Mouse (Mus musculus) MEL (cell line): ENCODE data around the gene Slc13a2. TPM values are rescaled to one million over a fixed set of nuclear protein-coding genes. Genes with fewer than 3 reads are reported as not detected.

Experiments used
- DNase-seq: peaks from one replicate; pipeline ENCODE4 v3.0.0; 2011; ENCODE audit warnings: low read depth, low spot score
- H3K27ac ChIP-seq: 2 replicates; pipeline ENCODE4 v1.5.1; 2012; ENCODE audit warnings: low read depth, mild to moderate bottlenecking, control low read depth, low read length, moderate library complexity; ENCODE audit not compliant: control insufficient read depth
- H3K27me3 ChIP-seq, 2 experiments: fragments of 150-350 bp in 1 of 2; sonication (generic) in 1 of 2; 2 replicates each; pipeline ENCODE4 v1.6.1; 2012; ENCODE audit warnings: low read length in 2 of 2, mild to moderate bottlenecking in 2 of 2, improper control_type of control experiment in 1 of 2, moderate library complexity in 1 of 2; ENCODE audit not compliant: insufficient read depth in 2 of 2, control insufficient read depth in 1 of 2
- H3K36me3 ChIP-seq, 2 experiments: 2 replicates each; pipeline ENCODE4 v1.6.1; 2012 to 2014; ENCODE audit warnings: low read length in 2 of 2, improper control_type of control experiment in 1 of 2, inconsistent platforms in 1 of 2, mild to moderate bottlenecking in 1 of 2; ENCODE audit not compliant: insufficient read depth in 2 of 2, control insufficient read depth in 1 of 2
- H3K4me1 ChIP-seq, 2 experiments: fragments of 150-350 bp in 1 of 2; sonication (generic) in 1 of 2; 2 replicates each; pipeline ENCODE4 v1.6.1; 2012; ENCODE audit warnings: low read length in 2 of 2, improper control_type of control experiment in 1 of 2, mild to moderate bottlenecking in 1 of 2; ENCODE audit not compliant: insufficient read depth in 2 of 2, control insufficient read depth in 1 of 2
- H3K4me3 ChIP-seq, 2 experiments: fragments of 150-350 bp in 1 of 2; sonication (generic) in 1 of 2; 2 replicates each; pipeline ENCODE4 v1.5.1; 2012; ENCODE audit warnings: low read depth in 2 of 2, low read length in 2 of 2, mild to moderate bottlenecking in 2 of 2, moderate library complexity in 2 of 2, control low read depth in 1 of 2, improper control_type of control experiment in 1 of 2; ENCODE audit not compliant: control insufficient read depth in 1 of 2, insufficient read depth in 1 of 2
- H3K79me2 ChIP-seq: 2 replicates; pipeline ENCODE4 v1.6.1; 2012; ENCODE audit warnings: mild to moderate bottlenecking, low read length, moderate library complexity; ENCODE audit not compliant: control insufficient read depth, poor library complexity, insufficient read depth
- H3K9ac ChIP-seq: 2 replicates; pipeline ENCODE4 v1.6.1; 2012; ENCODE audit warnings: low read depth, mild to moderate bottlenecking, control low read depth, low read length, moderate library complexity; ENCODE audit not compliant: control insufficient read depth, poor library complexity, severe bottlenecking
- H3K9me3 ChIP-seq: fragments of 150-350 bp; sonication (generic); replicated peaks from 2 replicates; pipeline ENCODE4 v1.6.1; 2012; ENCODE audit warnings: mild to moderate bottlenecking, low read length, improper control_type of control experiment, moderate library complexity; ENCODE audit not compliant: insufficient read depth
- CHD1 ChIP-seq: IDR thresholded peaks from 2 replicates; pipeline ENCODE4 v1.6.1; 2012; ENCODE audit warnings: low read depth, mild to moderate bottlenecking, inconsistent platforms, low read length, improper control_type of control experiment
- CHD2 ChIP-seq: IDR thresholded peaks from 2 replicates; pipeline ENCODE4 v1.6.1; 2011; ENCODE audit warnings: low read length, improper control_type of control experiment
- CTCF ChIP-seq, 3 experiments: IDR thresholded peaks in 2 of 3; conservative IDR thresholded peaks in 1 of 3; 2 replicates each; pipeline ENCODE4 v1.5.1; 2011 to 2012; ENCODE audit warnings: low read length in 3 of 3, low read depth in 2 of 3, mild to moderate bottlenecking in 2 of 3, improper control_type of control experiment in 1 of 3, inconsistent platforms in 1 of 3, mixed read lengths in 1 of 3, moderate library complexity in 1 of 3; ENCODE audit not compliant: control insufficient read depth in 1 of 3, insufficient read depth in 1 of 3, poor library complexity in 1 of 3, severe bottlenecking in 1 of 3
- E2F4 ChIP-seq: IDR thresholded peaks from 2 replicates; pipeline ENCODE4 v1.6.1; 2011; ENCODE audit warnings: low read depth, low read length, improper control_type of control experiment, borderline replicate concordance
- ELF1 ChIP-seq: IDR thresholded peaks from 2 replicates; pipeline ENCODE4 v1.6.1; 2014; ENCODE audit warnings: low read depth, mild to moderate bottlenecking, inconsistent platforms, low read length, improper control_type of control experiment, moderate library complexity
- ETS1 ChIP-seq: IDR thresholded peaks from 2 replicates; pipeline ENCODE4 v1.6.1; 2012; ENCODE audit warnings: low read depth, mild to moderate bottlenecking, inconsistent platforms, low read length, improper control_type of control experiment, moderate library complexity
- HCFC1 ChIP-seq: IDR thresholded peaks from 2 replicates; pipeline ENCODE4 v1.6.1; 2012; ENCODE audit warnings: low read depth, mild to moderate bottlenecking, inconsistent platforms, low read length, improper control_type of control experiment, moderate library complexity
- KAT2A ChIP-seq: conservative IDR thresholded peaks from 2 replicates; pipeline ENCODE4 v1.6.1; 2012; ENCODE audit warnings: low read depth, low read length, improper control_type of control experiment, inconsistent platforms
- MAX ChIP-seq: IDR thresholded peaks from 2 replicates; pipeline ENCODE4 v1.6.1; 2011; ENCODE audit warnings: low read length, improper control_type of control experiment
- MAZ ChIP-seq: IDR thresholded peaks from 2 replicates; pipeline ENCODE4 v1.6.1; 2012; ENCODE audit warnings: low read depth, mild to moderate bottlenecking, inconsistent platforms, low read length, improper control_type of control experiment
- MYB ChIP-seq: IDR thresholded peaks from 2 replicates; pipeline ENCODE4 v1.6.1; 2011; ENCODE audit warnings: mild to moderate bottlenecking, low read depth, low read length, improper control_type of control experiment
- MYC ChIP-seq: IDR thresholded peaks from 2 replicates; pipeline ENCODE4 v1.6.1; 2011; ENCODE audit warnings: low read depth, mild to moderate bottlenecking, low read length, improper control_type of control experiment, moderate library complexity
- NELFE ChIP-seq: IDR thresholded peaks from 2 replicates; pipeline ENCODE4 v1.6.1; 2011; ENCODE audit warnings: low read depth, low read length, improper control_type of control experiment
- SMC3 ChIP-seq: IDR thresholded peaks from 2 replicates; pipeline ENCODE4 v1.6.1; 2011; ENCODE audit warnings: low read depth, low read length, improper control_type of control experiment
- TBP ChIP-seq: IDR thresholded peaks from 2 replicates; pipeline ENCODE4 v1.8.0; 2011; ENCODE audit warnings: low read depth, low read length, improper control_type of control experiment
- TCF12 ChIP-seq: IDR thresholded peaks from 2 replicates; pipeline ENCODE4 v1.6.1; 2014; ENCODE audit warnings: low read depth, mild to moderate bottlenecking, inconsistent platforms, low read length, improper control_type of control experiment, moderate library complexity
- UBTF ChIP-seq: IDR thresholded peaks from 2 replicates; pipeline ENCODE4 v1.6.1; 2012; ENCODE audit warnings: low read depth, mild to moderate bottlenecking, inconsistent platforms, low read length, improper control_type of control experiment, moderate library complexity, borderline replicate concordance; ENCODE audit not compliant: insufficient read depth
- USF1 ChIP-seq: IDR thresholded peaks from 2 replicates; pipeline ENCODE4 v1.6.1; 2014; ENCODE audit warnings: low read depth, mild to moderate bottlenecking, inconsistent platforms, low read length, improper control_type of control experiment, moderate library complexity
- USF2 ChIP-seq, 2 experiments: IDR thresholded peaks; 2 replicates each; pipeline ENCODE4 v1.6.1; 2011 to 2012; ENCODE audit warnings: improper control_type of control experiment in 2 of 2, low read length in 2 of 2, borderline replicate concordance in 1 of 2, inconsistent platforms in 1 of 2, low read depth in 1 of 2, mild to moderate bottlenecking in 1 of 2; ENCODE audit not compliant: insufficient read depth in 1 of 2
- ZC3H11A ChIP-seq: IDR thresholded peaks from 2 replicates; pipeline ENCODE4 v1.6.1; 2012; ENCODE audit warnings: low read depth, mild to moderate bottlenecking, inconsistent platforms, low read length, improper control_type of control experiment
- ZKSCAN1 ChIP-seq: IDR thresholded peaks from 2 replicates; pipeline ENCODE4 v1.6.1; 2012; ENCODE audit warnings: low read depth, mild to moderate bottlenecking, inconsistent platforms, low read length, improper control_type of control experiment, moderate library complexity
- ZMIZ1 ChIP-seq: IDR thresholded peaks from 2 replicates; pipeline ENCODE4 v1.6.1; 2012; ENCODE audit warnings: low read depth, mild to moderate bottlenecking, inconsistent platforms, low read length, improper control_type of control experiment, moderate library complexity
- polyA plus RNA-seq, 2 experiments: library from polyadenylated mRNA; stranded (reverse) in 1 of 2; unstranded in 1 of 2; fragments of >175 nt in 1 of 2; fragments of >200 nt in 1 of 2; gene quantifications; 2 replicates each; pipeline versions ENCODE4 v1.2.1 to v1.2.4; 2012; ENCODE audit warnings: low replicate concordance in 2 of 2, low read depth in 1 of 2; ENCODE audit not compliant: insufficient read length in 2 of 2, insufficient read depth in 1 of 2, missing spikeins in 1 of 2
- total RNA-seq: library from RNA; depleted of rRNA; stranded (reverse); fragments of 300-350 nt; gene quantifications from 2 replicates; pipeline ENCODE4 v1.2.3, GENCODE M21; 2012

Gene Slc13a2
- total and polyA plus RNA-seq, 3 experiments: not detected

DNA sequence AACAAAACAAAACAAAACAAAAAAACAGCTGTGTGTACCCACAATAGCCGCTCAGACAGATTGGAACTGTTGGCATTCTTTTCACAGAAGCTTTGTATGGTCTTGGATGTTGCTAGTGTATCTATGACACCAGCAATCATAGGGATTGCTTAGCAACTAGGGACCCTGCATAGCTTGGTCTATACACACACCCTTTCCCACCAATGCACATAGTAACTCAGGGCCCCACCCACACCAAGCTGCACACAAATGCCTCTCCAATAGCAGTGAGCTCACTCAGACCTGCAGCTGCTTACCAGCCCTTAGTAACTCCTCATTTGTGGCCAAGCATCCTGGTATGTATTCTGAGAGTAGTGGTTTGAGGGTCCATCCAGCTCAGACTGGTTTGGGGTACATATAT lies 26.2 kb upstream of the Slc13a2 start:
- DNase-seq: no peak
- no peak overlapping the region for H3K27ac ChIP-seq
- no peaks in the 10 kb centered on the region for H3K4me1 ChIP-seq
- H3K4me3 ChIP-seq: no peak overlapping the region
- no peaks in the 10 kb centered on the region for H3K36me3 ChIP-seq
- H3K9ac ChIP-seq: no peak overlapping the region
- H3K9me3 ChIP-seq: no peaks in the 10 kb centered on the region
- peaks cover 28 to 48% of the 10 kb centered on the region in 2 experiments for H3K27me3 ChIP-seq
- H3K79me2 ChIP-seq: no peaks in the 10 kb centered on the region
- no peak for TF ChIP-seq CHD2
- TF ChIP-seq MYB: no peak
- no peak for TF ChIP-seq TBP
- TF ChIP-seq UBTF: no peak
- no peak for TF ChIP-seq SMC3
- TF ChIP-seq CHD1: no peak
- TF ChIP-seq USF2 (IDR thresholded peaks at IDR 0.05; ENCODE audit: borderline replicate concordance in 1 of 2, insufficient read depth in 1 of 2, low read depth in 1 of 2, low read length in 2 of 2): no peak
- TF ChIP-seq ZKSCAN1: no peak
- no peak for TF ChIP-seq CTCF (IDR thresholded peaks at IDR 0.05 in 2 of 3, conservative IDR thresholded peaks at IDR 0.05 in 1 of 3; ENCODE audit: control insufficient read depth in 1 of 3, insufficient read depth in 1 of 3, low read depth in 2 of 3, low read length in 3 of 3, poor library complexity in 1 of 3, severe bottlenecking in 1 of 3)
- no peak for TF ChIP-seq MAX
- no peak for TF ChIP-seq HCFC1
- TF ChIP-seq KAT2A: no peak
- TF ChIP-seq USF1: no peak
- no peak for TF ChIP-seq ETS1
- no peak for TF ChIP-seq ZC3H11A
- TF ChIP-seq ELF1: no peak
- TF ChIP-seq ZMIZ1: no peak
- no peak for TF ChIP-seq E2F4

DNA sequence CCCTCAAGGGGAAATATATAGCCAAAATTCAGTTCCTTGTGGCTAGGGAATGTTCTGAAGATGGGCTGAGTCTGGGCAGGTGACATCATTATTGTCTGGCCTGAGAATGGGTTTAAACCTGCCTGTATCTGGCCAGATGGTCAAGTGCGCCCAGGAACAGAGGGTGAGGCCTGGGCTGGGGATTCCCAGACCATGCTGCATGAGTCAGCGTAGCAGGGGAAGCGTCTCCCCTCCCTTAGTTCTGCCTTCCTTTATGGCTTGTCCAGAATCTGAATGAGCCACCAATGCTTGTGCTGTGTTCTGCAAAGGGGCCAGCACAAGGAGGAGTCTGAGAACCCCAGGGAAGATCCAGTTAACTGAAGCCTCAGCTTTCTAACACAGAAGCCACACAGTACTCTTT lies 25.2 kb upstream of the Slc13a2 start:
- Histone ChIP-seq H3K79me2 (no peaks in the 10 kb centered on the region), H3K27ac (no peak overlapping the region), H3K36me3 (no peaks in the 10 kb centered on the region), H3K9me3 (no peaks in the 10 kb centered on the region), H3K4me1 (no peaks in the 10 kb centered on the region), H3K4me3 (no peak overlapping the region), H3K9ac (no peak overlapping the region), H3K27me3 (peaks cover 25 to 44% of the 10 kb centered on the region in 2 experiments)
- TF ChIP-seq TCF12 (no peak), ZKSCAN1 (no peak), ZC3H11A (no peak), MAX (no peak), E2F4 (no peak), NELFE (no peak), ELF1 (no peak), USF2 (IDR thresholded peaks at IDR 0.05; ENCODE audit: borderline replicate concordance in 1 of 2, insufficient read depth in 1 of 2, low read depth in 1 of 2, low read length in 2 of 2) (no peak), MYC (no peak), MAZ (no peak), ZMIZ1 (no peak)
- DNase-seq: no peak
